Mouse (Mus musculus) lung, embryonic 14.5 days (tissue): ENCODE data around the gene Kdm2a. TPM values are rescaled to one million over a fixed set of nuclear protein-coding genes. Genes with fewer than 3 reads are reported as not detected.

Source experiments
- ATAC-seq: fragments of 200-750 bp; cut with Nextera tagmentation; 2 replicates; pipeline ENCODE4 v1.8.0; 2017; ENCODE audit warnings: mild to moderate bottlenecking, moderate TSS enrichment, moderate library complexity; ENCODE audit not compliant: insufficient read depth
- DNase-seq: peaks from one replicate; pipeline ENCODE4 v3.0.0-alpha.2; 2015
- H3K27ac ChIP-seq: fragments of 300-500 bp; sonication (generic); 2 replicates; pipeline ENCODE4 v1.5.1; 2014; ENCODE audit warnings: low read depth, mild to moderate bottlenecking, moderate library complexity
- H3K27me3 ChIP-seq: fragments of 300-500 bp; sonication (generic); 2 replicates; pipeline ENCODE4 v1.6.1; 2014; ENCODE audit warnings: low read length, control low read depth; ENCODE audit not compliant: insufficient read depth
- H3K36me3 ChIP-seq: fragments of 300-500 bp; sonication (generic); 2 replicates; pipeline ENCODE4 v1.6.1; 2014; ENCODE audit warnings: control low read depth; ENCODE audit not compliant: insufficient read depth
- H3K4me1 ChIP-seq: fragments of 300-500 bp; sonication (generic); 2 replicates; pipeline ENCODE4 v1.6.1; 2014; ENCODE audit warnings: antibody characterized with exemption, control low read depth; ENCODE audit not compliant: insufficient read depth
- H3K4me2 ChIP-seq: fragments of 300-500 bp; sonication (generic); 2 replicates; pipeline ENCODE4 v1.6.1; 2014; ENCODE audit warnings: mild to moderate bottlenecking
- H3K4me3 ChIP-seq: fragments of 300-500 bp; sonication (generic); 2 replicates; pipeline ENCODE4 v1.5.1; 2014; ENCODE audit warnings: low read depth, low read length
- H3K9ac ChIP-seq: fragments of 300-500 bp; sonication (generic); 2 replicates; pipeline ENCODE4 v1.6.1; 2014
- H3K9me3 ChIP-seq: fragments of 300-500 bp; sonication (generic); 2 replicates; pipeline ENCODE4 v1.6.1; 2016; ENCODE audit warnings: low read depth, low read length, control low read depth
- CTCF ChIP-seq: IDR thresholded peaks from 2 replicates; pipeline ENCODE4 v1.5.1; 2016; ENCODE audit warnings: antibody characterized with exemption, low read depth
- WGBS: fragments of 180-500 bp; shearing (Covaris S2); extraction: QIAGEN DNeasy Blood & Tissue Kit; methylation state at CpG from one replicate; pipeline ENCODE4 v1.1.7; 2014; 5-methylcytosine and 5-hydroxymethylcytosine counted together
- polyA plus RNA-seq: library from polyadenylated mRNA; unstranded; fragments of >200 nt; fragmentation: Nextera tagmentation; extraction: Ambion mirVana; gene quantifications from 2 replicates; pipeline ENCODE4 v1.2.1, GENCODE M21; 2014

The Kdm2a gene
- polyA plus RNA-seq, 1 experiment from 2014 or later: 63.1 TPM

DNA sequence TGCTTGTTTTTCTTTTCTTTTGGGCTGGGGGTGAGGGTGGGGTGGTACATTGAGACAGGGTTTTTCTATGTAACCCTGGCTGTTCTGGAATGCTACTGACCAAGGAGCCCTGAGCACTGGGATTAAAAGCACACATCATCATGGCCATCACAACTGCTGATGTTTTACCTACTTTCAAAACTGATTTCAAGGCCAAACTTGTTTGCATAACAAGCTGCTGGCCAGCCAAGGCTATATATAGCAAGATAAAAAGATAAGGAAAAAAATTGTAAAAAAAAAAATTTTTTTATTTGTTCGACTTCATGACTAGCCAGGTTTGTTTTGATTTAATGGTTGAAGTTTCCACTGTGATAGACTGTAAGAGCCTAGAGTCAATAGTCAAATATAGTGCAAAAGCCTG lies 27.8 kb downstream of the Kdm2a start:
- WGBS: 66% methylated on average over 1 of the region's 1 CpGs
- Histone ChIP-seq H3K4me1 (no peaks in the 10 kb centered on the region), H3K27ac (no peak overlapping the region), H3K9me3 (no peaks in the 10 kb centered on the region), H3K4me2 (no peak overlapping the region), H3K27me3 (no peaks in the 10 kb centered on the region), H3K9ac (no peak overlapping the region), H3K36me3 (0 out of 2 replicates have a peak, but pooled peaks cover 6% of the 10 kb centered on the region), H3K4me3 (no peak overlapping the region)
- ATAC-seq: no peak
- no peak for TF ChIP-seq CTCF
- DNase-seq: no peak

- Histone ChIP-seq H3K4me2 (no peak overlapping the region), H3K36me3 (peaks cover 84% of the 10 kb centered on the region), H3K27me3 (no peaks in the 10 kb centered on the region), H3K4me1 (no peaks in the 10 kb centered on the region), H3K9me3 (no peaks in the 10 kb centered on the region), H3K9ac (no peak overlapping the region), H3K4me3 (no peak overlapping the region), H3K27ac (no peak overlapping the region)
- 92% methylated on average over 2 of the region's 2 CpGs for WGBS
- DNase-seq (no peak), ATAC-seq (no peak)
- no peak for TF ChIP-seq CTCF
Observed at GRCm38 (mm10) chr19:4349455-4349854, 48.6 kb downstream of the Kdm2a start.

DNA sequence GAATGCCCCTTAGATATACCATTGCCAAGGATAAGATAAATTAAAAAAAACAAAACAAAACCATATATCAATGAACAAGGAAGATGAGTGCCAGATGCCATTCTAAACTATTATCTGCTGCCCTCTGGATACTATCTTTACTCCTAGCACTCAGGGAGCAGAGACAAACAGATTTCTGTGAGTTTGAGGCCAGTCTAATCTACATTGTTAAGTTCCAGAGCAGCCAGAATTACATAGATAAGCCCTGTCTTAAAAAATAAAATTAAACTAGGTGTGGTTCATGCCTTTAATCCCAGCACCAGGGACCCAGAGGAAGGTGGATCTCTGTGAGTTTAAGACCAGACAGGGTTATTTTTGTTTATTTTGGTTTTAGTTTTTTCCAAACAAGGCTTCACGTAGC lies 51.6 kb downstream of the Kdm2a start:
- Histone ChIP-seq H3K36me3 (peaks cover 92% of the 10 kb centered on the region), H3K9ac (no peak overlapping the region), H3K27me3 (no peaks in the 10 kb centered on the region), H3K9me3 (no peaks in the 10 kb centered on the region), H3K4me1 (no peaks in the 10 kb centered on the region), H3K4me2 (no peak overlapping the region), H3K4me3 (no peak overlapping the region), H3K27ac (no peak overlapping the region)
- ATAC-seq (no peak), DNase-seq (no peak)
- 78% methylated on average over 1 of the region's 1 CpGs for WGBS
- no peak for TF ChIP-seq CTCF

GRCm38 (mm10) chr19:4338162-4338561 lies 59.9 kb downstream of the Kdm2a start:
- Histone ChIP-seq H3K27ac (no peak overlapping the region), H3K36me3 (peaks cover 49% of the 10 kb centered on the region), H3K9me3 (no peaks in the 10 kb centered on the region), H3K4me1 (0 out of 2 replicates have a peak, but pooled peaks cover 3% of the 10 kb centered on the region), H3K9ac (no peak overlapping the region), H3K4me2 (no peak overlapping the region), H3K4me3 (no peak overlapping the region), H3K27me3 (no peaks in the 10 kb centered on the region)
- peak; percentile 82 for DNase-seq
- ATAC-seq: no peak
- TF ChIP-seq CTCF: peak; percentile 72
- 33% methylated on average over 2 of the region's 2 CpGs for WGBS

- H3K27me3 ChIP-seq: no peaks in the 10 kb centered on the region
- H3K9ac ChIP-seq: peak overlapping the region; percentile 68
- no peaks in the 10 kb centered on the region for H3K9me3 ChIP-seq
- peak; percentile 99 for ATAC-seq
- peak; percentile 25; the same call in 1 of the 2 replicates for TF ChIP-seq CTCF
- H3K27ac ChIP-seq: peak overlapping the region; percentile 93
- 0 out of 2 replicates have a peak, but pooled peaks cover 3% of the 10 kb centered on the region for H3K4me1 ChIP-seq
- DNase-seq: peak; percentile 98
- WGBS: under 1% methylated on average over 16 of the region's 16 CpGs
- peak overlapping the region; percentile 60 for H3K4me3 ChIP-seq
- peaks cover 43% of the 10 kb centered on the region for H3K36me3 ChIP-seq
- peak overlapping the region; percentile 86 for H3K4me2 ChIP-seq
Observed at GRCm38 (mm10) chr19:4333791-4334190, 64.3 kb downstream of the Kdm2a start.

DNA sequence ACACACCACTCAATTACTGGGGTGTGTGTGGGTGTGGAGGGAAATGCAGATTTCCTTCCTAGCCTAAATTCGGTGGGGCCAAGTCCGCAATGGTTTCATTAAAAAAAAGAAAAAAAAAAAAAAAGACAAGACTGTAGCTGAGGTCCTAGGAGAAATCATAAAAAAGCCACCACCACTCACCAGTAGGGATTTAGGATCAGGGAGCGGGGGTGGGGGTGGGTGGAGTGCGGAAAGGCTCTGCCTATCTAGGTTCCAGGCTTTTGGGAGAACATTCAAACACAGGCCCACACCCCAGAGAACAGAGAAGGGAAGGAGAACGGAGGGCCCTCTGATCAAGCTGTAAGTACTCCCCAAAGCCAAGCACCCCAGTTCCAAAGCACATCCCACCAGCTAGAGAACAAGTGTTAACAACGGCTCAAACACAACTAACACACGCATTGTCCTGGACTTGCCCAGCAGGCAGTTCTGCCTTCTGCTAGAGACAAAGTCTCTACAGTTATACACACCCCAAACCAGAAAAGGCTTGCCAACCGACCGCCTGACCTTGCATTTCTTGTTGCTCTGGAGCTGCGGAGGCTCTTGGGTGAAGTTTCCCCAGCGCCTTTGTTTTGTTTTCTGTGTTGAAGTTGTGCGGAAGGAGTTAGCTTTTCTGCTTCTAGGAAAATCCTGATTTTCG lies 64.8 kb downstream of the Kdm2a start:
- H3K36me3 ChIP-seq: peaks cover 45% of the 10 kb centered on the region
- peak overlapping the region; percentile 68 for H3K9ac ChIP-seq
- H3K4me2 ChIP-seq: peak overlapping the region; percentile 86
- DNase-seq: no peak
- peak; percentile 20 for ATAC-seq
- H3K27me3 ChIP-seq: no peaks in the 10 kb centered on the region
- peak overlapping the region; percentile 60 for H3K4me3 ChIP-seq
- TF ChIP-seq CTCF: no peak
- H3K9me3 ChIP-seq: no peaks in the 10 kb centered on the region
- H3K27ac ChIP-seq: peak overlapping the region; percentile 93
- 1% methylated on average over 13 of the region's 13 CpGs for WGBS
- 0 out of 2 replicates have a peak, but pooled peaks cover 3% of the 10 kb centered on the region for H3K4me1 ChIP-seq

DNA sequence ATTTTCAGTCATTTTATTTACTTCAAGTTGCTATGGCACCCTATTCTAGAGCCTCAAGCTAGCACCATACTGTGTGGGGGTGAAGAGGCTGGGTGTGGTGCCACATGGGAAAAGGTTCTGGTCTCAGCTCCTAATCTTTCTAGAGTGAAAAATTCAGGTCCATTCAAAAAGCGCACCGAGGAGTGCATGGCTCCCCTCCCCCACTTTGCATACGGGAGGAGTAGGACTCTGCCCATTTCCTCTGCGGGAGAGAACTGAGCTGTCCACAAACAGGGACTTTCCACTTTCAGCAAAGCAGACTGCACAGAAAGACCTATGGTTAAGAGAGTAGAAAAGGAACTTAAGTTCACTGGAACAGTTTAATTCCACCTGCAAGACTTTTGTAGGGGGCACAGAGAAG lies 65.4 kb downstream of the Kdm2a start:
- Histone ChIP-seq H3K4me1 (0 out of 2 replicates have a peak, but pooled peaks cover 3% of the 10 kb centered on the region), H3K9me3 (no peaks in the 10 kb centered on the region), H3K27me3 (no peaks in the 10 kb centered on the region), H3K9ac (peak overlapping the region; percentile 68), H3K27ac (peak overlapping the region; percentile 93), H3K4me3 (peak overlapping the region; percentile 60), H3K4me2 (peak overlapping the region; percentile 86), H3K36me3 (peaks cover 51% of the 10 kb centered on the region)
- TF ChIP-seq CTCF: no peak
- WGBS: under 1% methylated on average over 4 of the region's 4 CpGs
- peak; percentile 78 for DNase-seq
- ATAC-seq: no peak; the same call in 1 of the 2 replicates
